Mouse (Mus musculus) limb, embryonic 15.5 days (tissue): ENCODE measurements around the gene Nox1. TPM values are rescaled to one million over a fixed set of nuclear protein-coding genes. Genes with fewer than 3 reads are reported as not detected.
"Not testable (repeated sequence)": the region's sequence is repeated elsewhere in the genome, so short reads cannot be mapped to it uniquely, and the experiment has no call there.

Experiments
- ATAC-seq: fragments of 200-750 bp; cut with Nextera tagmentation; 2 replicates; pipeline ENCODE4 v1.8.0; 2017; ENCODE audit warnings: low read depth, moderate TSS enrichment; ENCODE audit not compliant: insufficient number of reproducible peaks, low FRiP score, low TSS enrichment
- H3K27ac ChIP-seq: fragments of 300-500 bp; sonication (generic); 2 replicates; pipeline ENCODE4 v1.5.1; 2015; ENCODE audit warnings: moderate library complexity, mild to moderate bottlenecking, inconsistent platforms
- H3K27me3 ChIP-seq: fragments of 300-500 bp; sonication (generic); 2 replicates; pipeline ENCODE4 v1.6.1; 2015; ENCODE audit warnings: inconsistent platforms
- H3K36me3 ChIP-seq: fragments of 300-500 bp; sonication (generic); 2 replicates; pipeline ENCODE4 v1.6.1; 2015; ENCODE audit warnings: inconsistent platforms
- H3K4me1 ChIP-seq: fragments of 300-500 bp; sonication (generic); 2 replicates; pipeline ENCODE4 v1.6.1; 2015; ENCODE audit warnings: inconsistent platforms
- H3K4me2 ChIP-seq: fragments of 300-500 bp; sonication (generic); 2 replicates; pipeline ENCODE4 v1.6.1; 2015; ENCODE audit warnings: mild to moderate bottlenecking, inconsistent platforms
- H3K4me3 ChIP-seq: fragments of 300-500 bp; sonication (generic); 2 replicates; pipeline ENCODE4 v1.5.1; 2015; ENCODE audit warnings: mild to moderate bottlenecking, inconsistent platforms
- H3K9ac ChIP-seq: fragments of 300-500 bp; sonication (generic); 2 replicates; pipeline ENCODE4 v1.6.1; 2015; ENCODE audit warnings: inconsistent platforms
- H3K9me3 ChIP-seq: fragments of 300-500 bp; sonication (generic); 2 replicates; pipeline ENCODE4 v1.6.1; 2016; ENCODE audit warnings: inconsistent platforms
- WGBS: fragments of 180-500 bp; shearing (Covaris S2); methylation state at CpG from one replicate; pipeline ENCODE4 v1.1.7; 2015; 5-methylcytosine and 5-hydroxymethylcytosine counted together
- polyA plus RNA-seq: library from polyadenylated mRNA; unstranded; fragments of >200 nt; fragmentation: Nextera tagmentation; extraction: Ambion mirVana; gene quantifications from 2 replicates; pipeline ENCODE4 v1.2.1, GENCODE M21; 2015

Nox1 gene
- 0.23 TPM in 1 of 2 replicates, not detected in the other for polyA plus RNA-seq

DNA sequence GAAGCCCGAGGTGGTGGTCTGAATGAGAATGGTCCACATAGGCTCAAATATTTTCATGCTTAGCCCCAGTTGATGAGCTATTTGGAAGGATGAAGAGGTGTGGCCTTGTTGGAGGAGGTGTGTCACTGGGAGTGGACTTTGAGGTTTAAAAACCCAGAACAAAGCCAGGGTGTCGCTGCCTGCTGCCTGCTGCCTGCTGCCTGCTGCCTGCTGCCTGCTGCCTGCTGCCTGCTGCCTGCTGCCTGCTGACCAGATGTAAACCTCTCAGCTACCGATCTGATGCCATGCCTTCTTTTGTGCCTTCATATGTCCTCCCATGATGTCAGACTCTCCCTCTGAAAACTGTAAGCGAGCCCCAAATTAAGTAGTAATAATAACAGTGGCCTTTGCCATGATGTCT is at the start of gene Nox1:
TSS of gene Nox1 (minus strand) at position 101 of the 400 bp plus-strand sequence.
- peaks cover 3% of the 10 kb centered on the region; the same call in 1 of the 2 replicates for H3K27me3 ChIP-seq
- ATAC-seq, result no peak
- H3K4me1 ChIP-seq, result no peaks in the 10 kb centered on the region
- H3K4me3 ChIP-seq, result no peak within 1 kb of the TSS
- 69% methylated on average over 4 of the region's 4 CpGs for WGBS
- no peak within 1 kb of the TSS for H3K4me2 ChIP-seq
- no peaks in the 10 kb centered on the region for H3K9me3 ChIP-seq
- no peak within 1 kb of the TSS for H3K27ac ChIP-seq
- H3K9ac ChIP-seq, result no peak within 1 kb of the TSS
- H3K36me3 ChIP-seq, result no peaks in the 10 kb centered on the region

GRCm38 (mm10) chrX:134262129-134262528 is 40.4 kb upstream of the Nox1 start:
- Histone ChIP-seq H3K4me3 (no peak overlapping the region), H3K4me1 (no peaks in the 10 kb centered on the region), H3K36me3 (no peaks in the 10 kb centered on the region), H3K9me3 (no peaks in the 10 kb centered on the region), H3K27ac (no peak overlapping the region), H3K27me3 (no peaks in the 10 kb centered on the region), H3K4me2 (no peak overlapping the region), H3K9ac (no peak overlapping the region)
- 58% methylated on average over 11 of the region's 11 CpGs for WGBS
- ATAC-seq, result no peak

- no peak overlapping the region for H3K4me2 ChIP-seq
- no peak overlapping the region for H3K9ac ChIP-seq
- no peak overlapping the region for H3K4me3 ChIP-seq
- H3K27ac ChIP-seq, result no peak overlapping the region
- no peaks in the 10 kb centered on the region for H3K27me3 ChIP-seq
- no peaks in the 10 kb centered on the region for H3K4me1 ChIP-seq
- 58% methylated on average over 5 of the region's 5 CpGs for WGBS
- no peak for ATAC-seq
- no peaks in the 10 kb centered on the region for H3K9me3 ChIP-seq
- H3K36me3 ChIP-seq, result no peaks in the 10 kb centered on the region
These were observed 39.4 kb upstream of the Nox1 start for GRCm38 (mm10) chrX:134261191-134261590.

DNA sequence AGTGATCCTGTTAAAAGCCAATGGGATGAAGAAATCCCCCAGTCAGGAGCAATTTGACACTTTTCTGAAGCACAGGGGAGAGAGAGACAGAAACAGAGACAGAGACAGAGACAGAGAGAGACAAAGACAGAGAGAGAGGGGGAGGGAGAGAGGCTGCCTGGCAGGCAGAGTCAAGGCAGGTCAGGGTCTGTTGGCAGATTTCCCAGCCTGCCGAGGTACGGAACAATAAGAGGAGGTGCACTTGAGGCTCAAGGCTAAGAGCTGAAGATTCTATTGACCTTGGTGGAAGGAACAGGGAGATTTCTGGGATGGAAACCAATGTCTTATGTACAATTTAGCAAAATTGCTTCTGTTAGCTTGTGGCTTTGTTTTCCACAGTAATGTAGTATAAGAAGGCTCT is 26.4 kb upstream of the Nox1 start:
- Histone ChIP-seq H3K36me3 (no peaks in the 10 kb centered on the region), H3K9me3 (no peaks in the 10 kb centered on the region), H3K4me3 (no peak overlapping the region), H3K4me1 (no peaks in the 10 kb centered on the region), H3K27me3 (no peaks in the 10 kb centered on the region), H3K4me2 (no peak overlapping the region), H3K27ac (no peak overlapping the region), H3K9ac (no peak overlapping the region)
- no peak for ATAC-seq
- WGBS, result 81% methylated on average over 2 of the region's 2 CpGs

DNA sequence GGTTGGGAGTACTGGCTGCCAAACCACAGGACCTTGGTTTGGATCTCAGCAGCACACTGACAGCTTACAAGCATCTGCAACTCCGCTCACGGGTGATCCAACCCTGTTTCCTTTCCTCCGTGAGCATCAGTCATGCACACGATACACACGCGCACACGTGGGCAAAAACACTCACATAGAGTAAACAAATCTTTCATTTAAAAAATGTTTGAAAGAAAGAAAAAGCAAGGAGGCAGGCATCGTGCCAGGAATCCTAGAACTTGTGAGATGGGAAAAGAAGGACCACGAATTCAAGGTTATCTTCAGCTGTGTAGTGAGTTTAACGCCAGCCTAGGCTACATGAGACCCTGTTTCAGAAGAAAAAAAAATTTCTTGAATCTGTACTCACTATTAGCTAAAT is 24.2 kb upstream of the Nox1 start:
- Histone ChIP-seq H3K9me3 (no peaks in the 10 kb centered on the region), H3K4me2 (no peak overlapping the region), H3K9ac (no peak overlapping the region), H3K4me3 (no peak overlapping the region), H3K4me1 (no peaks in the 10 kb centered on the region), H3K27ac (no peak overlapping the region), H3K36me3 (no peaks in the 10 kb centered on the region), H3K27me3 (no peaks in the 10 kb centered on the region)
- no peak for ATAC-seq
- WGBS, result 86% methylated on average over 10 of the region's 10 CpGs

DNA sequence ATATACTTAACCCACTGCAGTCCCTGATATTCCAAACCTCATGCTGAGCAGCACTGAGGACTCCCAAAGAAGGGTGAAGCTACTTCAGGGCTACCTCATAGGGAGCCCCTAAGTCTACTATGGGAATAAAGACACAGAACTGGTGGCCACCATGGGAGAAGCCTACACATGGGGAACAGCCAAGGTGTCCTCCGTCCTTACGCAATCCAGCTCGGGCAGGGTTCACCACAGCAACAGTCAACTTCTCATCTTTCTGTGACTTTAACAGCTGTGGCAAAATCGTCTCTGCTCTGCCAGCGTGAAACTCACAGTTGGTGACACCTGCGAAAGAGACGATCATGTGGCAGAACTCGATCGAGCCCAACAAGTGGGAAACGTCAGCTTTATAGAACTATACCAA is 16.5 kb upstream of the Nox1 start:
- Histone ChIP-seq H3K9ac (no peak overlapping the region), H3K4me3 (no peak overlapping the region), H3K4me1 (no peaks in the 10 kb centered on the region), H3K9me3 (no peaks in the 10 kb centered on the region), H3K27me3 (no peaks in the 10 kb centered on the region), H3K27ac (no peak overlapping the region), H3K4me2 (no peak overlapping the region), H3K36me3 (no peaks in the 10 kb centered on the region)
- ATAC-seq, result no peak
- 84% methylated on average over 10 of the region's 10 CpGs for WGBS

- no peaks in the 10 kb centered on the region for H3K4me1 ChIP-seq
- H3K27ac ChIP-seq, result no peak overlapping the region
- H3K9ac ChIP-seq, result no peak overlapping the region
- no peaks in the 10 kb centered on the region for H3K36me3 ChIP-seq
- no peak for ATAC-seq
- no peak overlapping the region for H3K4me3 ChIP-seq
- 82% methylated on average over 1 of the region's 1 CpGs for WGBS
- no peak overlapping the region for H3K4me2 ChIP-seq
- H3K27me3 ChIP-seq, result no peaks in the 10 kb centered on the region
- no peaks in the 10 kb centered on the region for H3K9me3 ChIP-seq
These were observed 11.3 kb upstream of the Nox1 start for GRCm38 (mm10) chrX:134233048-134233447.

DNA sequence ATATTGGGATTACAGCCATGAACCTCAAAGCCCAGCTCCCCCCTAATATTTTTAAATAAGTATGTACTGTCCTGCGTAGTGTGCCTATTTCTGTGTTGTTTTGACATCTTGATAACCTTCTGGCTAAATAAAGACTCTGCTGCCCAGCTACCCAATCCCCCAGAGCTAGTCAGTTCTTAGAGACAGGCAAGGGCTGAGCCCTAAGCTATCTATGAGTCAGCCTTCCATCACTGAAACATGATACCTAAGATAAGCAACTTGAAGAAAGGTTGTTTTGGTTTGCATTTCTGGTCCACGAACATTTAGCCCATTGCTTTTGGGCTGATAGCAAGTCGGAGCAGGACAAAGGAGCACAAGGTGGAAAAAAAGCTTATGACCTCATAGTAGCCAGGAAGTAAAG is 1.1 kb downstream of the Nox1 start:
- Histone ChIP-seq H3K4me2 (no peak overlapping the region), H3K27ac (no peak overlapping the region), H3K9me3 (no peaks in the 10 kb centered on the region), H3K4me3 (no peak overlapping the region), H3K4me1 (no peaks in the 10 kb centered on the region), H3K9ac (no peak overlapping the region), H3K36me3 (no peaks in the 10 kb centered on the region), H3K27me3 (peaks cover 3% of the 10 kb centered on the region; the same call in 1 of the 2 replicates)
- WGBS, result 68% methylated on average over 3 of the region's 3 CpGs
- no peak for ATAC-seq

GRCm38 (mm10) chrX:134218161-134218560 is 3.6 kb downstream of the Nox1 start:
- Histone ChIP-seq H3K36me3 (no peaks in the 10 kb centered on the region), H3K27ac (no peak overlapping the region), H3K27me3 (0 out of 2 replicates have a peak, but pooled peaks cover 3% of the 10 kb centered on the region), H3K4me3 (no peak overlapping the region), H3K9ac (no peak overlapping the region), H3K9me3 (no peaks in the 10 kb centered on the region), H3K4me1 (no peaks in the 10 kb centered on the region), H3K4me2 (no peak overlapping the region)
- no peak for ATAC-seq
- 80% methylated on average over 4 of the region's 4 CpGs for WGBS

DNA sequence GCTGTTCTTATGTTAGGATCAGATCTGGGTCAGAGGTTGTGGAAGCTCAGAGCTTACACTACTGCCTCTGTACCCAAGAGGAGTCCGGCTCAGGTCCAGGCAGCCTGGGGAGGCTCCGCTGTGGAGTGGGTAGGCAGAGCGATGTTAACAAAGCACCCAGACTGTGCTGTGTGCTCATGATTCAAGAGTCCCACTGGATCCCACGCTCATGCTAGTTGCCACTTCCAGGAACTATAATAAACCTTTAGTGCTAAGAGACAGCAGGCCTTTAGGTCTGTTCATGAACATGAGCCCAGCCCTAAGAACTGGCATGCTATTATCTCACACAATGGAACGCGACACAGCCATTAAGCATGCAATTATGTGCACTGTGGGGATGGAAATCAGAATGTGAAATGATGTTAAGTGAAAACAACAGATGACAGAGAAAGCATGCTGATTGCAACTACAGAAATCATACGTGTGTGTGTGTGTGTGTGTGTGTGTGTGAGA is 10.6 kb downstream of the Nox1 start:
- Histone ChIP-seq H3K27me3 (no peaks in the 10 kb centered on the region), H3K9me3 (no peaks in the 10 kb centered on the region), H3K4me1 (no peaks in the 10 kb centered on the region), H3K9ac (no peak overlapping the region), H3K4me3 (no peak overlapping the region), H3K36me3 (no peaks in the 10 kb centered on the region), H3K27ac (no peak overlapping the region), H3K4me2 (no peak overlapping the region)
- ATAC-seq, result no peak
- 87% methylated on average over 7 of the region's 7 CpGs for WGBS

- H3K4me3 ChIP-seq, result no peak overlapping the region
- no peaks in the 10 kb centered on the region for H3K4me1 ChIP-seq
- no peak overlapping the region for H3K27ac ChIP-seq
- H3K4me2 ChIP-seq, result no peak overlapping the region
- no peak overlapping the region for H3K9ac ChIP-seq
- H3K36me3 ChIP-seq, result no peaks in the 10 kb centered on the region
- no peaks in the 10 kb centered on the region for H3K9me3 ChIP-seq
- no peak for ATAC-seq
- 63% methylated on average over 2 of the region's 2 CpGs for WGBS
- no peaks in the 10 kb centered on the region for H3K27me3 ChIP-seq
These were observed 13.3 kb downstream of the Nox1 start for GRCm38 (mm10) chrX:134208491-134208890.

DNA sequence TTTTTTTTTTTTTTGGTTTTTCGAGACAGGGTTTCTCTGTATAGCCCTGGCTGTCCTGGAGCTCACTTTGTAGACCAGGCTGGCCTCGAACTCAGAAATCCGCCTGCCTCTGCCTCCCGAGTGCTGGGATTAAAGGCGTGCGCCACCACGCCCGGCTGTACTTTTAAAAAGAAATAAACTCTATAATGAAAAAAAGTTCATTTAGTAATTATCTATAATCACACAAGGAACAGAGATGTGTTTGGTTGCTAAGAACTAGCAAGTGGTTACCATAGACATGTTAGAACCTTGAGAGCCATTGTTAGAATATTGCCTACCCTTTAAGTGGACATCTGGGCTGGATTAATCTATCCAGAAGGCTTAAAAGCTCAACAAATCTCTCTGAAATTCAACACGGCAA is 34.6 kb downstream of the Nox1 start, which contains the start of gene Arl13a:
TSS of gene Arl13a (plus strand) at position 301 of the 400 bp plus-strand sequence.
- H3K9ac ChIP-seq, ATAC-seq, H3K4me3 ChIP-seq, H3K27me3 ChIP-seq, H3K27ac ChIP-seq, H3K36me3 ChIP-seq, H3K4me1 ChIP-seq, H3K9me3 ChIP-seq, H3K4me2 ChIP-seq: not testable (repeated sequence)
- 86% methylated on average over 9 of the region's 9 CpGs for WGBS

DNA sequence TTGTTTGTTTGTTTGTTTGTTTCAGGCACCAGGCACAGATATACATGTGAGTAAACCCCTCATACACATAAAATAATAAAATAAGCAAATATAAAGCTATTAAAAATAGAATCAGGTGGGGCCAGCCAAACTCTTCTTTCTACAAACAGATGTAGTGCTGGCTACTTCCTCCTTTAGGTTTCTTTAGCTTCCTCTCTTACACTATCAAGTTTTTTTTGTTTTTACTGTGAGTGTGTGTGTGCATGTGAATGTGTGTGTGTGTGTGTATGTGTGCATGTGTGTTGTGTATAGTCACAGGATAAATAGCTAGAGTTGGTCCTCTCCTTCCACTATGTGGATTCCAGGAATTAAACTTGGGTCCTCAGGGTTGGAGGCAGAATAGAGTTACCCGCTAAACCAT is 47.1 kb downstream of the Nox1 start:
- Histone ChIP-seq H3K4me3 (no peak overlapping the region), H3K4me1 (no peaks in the 10 kb centered on the region), H3K9me3 (no peaks in the 10 kb centered on the region), H3K4me2 (no peak overlapping the region), H3K36me3 (no peaks in the 10 kb centered on the region), H3K27me3 (no peaks in the 10 kb centered on the region), H3K27ac (no peak overlapping the region), H3K9ac (no peak overlapping the region)
- no peak for ATAC-seq
- 82% methylated on average over 1 of the region's 1 CpGs for WGBS
